Mouse (Mus musculus): Measurements from ENCODE around the gene Tmem63b.

Gene Tmem63b

DNA sequence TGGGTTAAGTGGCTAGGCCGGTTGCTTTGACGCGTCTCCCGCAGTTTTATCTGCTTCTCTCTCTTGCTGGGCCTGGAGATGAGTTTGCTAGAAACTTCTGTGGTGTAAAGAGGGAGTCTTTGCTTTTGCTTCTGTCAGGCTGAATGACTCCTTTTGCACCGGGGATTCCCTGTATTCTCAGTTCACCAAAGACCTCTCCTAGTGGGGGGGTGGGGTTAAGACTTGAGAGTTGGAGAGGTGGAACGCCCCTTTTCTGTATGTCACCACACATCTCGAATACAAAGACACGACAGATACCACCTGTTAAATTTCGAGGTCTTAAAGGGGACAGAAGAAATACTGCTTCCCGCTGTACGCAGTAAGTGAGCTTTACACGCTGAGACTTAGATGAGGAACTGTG, at the start of gene Tmem63b:
Gene Tmem63b (minus strand): TSS at position 190 of the 400 bp plus-strand sequence.
- in situ Hi-C loops (cut with MboI, MseI): loop anchor here (5.0 kb wide), 1 partner anchor 36 kb away; no protein-coding TSS in a partner anchor

DNA sequence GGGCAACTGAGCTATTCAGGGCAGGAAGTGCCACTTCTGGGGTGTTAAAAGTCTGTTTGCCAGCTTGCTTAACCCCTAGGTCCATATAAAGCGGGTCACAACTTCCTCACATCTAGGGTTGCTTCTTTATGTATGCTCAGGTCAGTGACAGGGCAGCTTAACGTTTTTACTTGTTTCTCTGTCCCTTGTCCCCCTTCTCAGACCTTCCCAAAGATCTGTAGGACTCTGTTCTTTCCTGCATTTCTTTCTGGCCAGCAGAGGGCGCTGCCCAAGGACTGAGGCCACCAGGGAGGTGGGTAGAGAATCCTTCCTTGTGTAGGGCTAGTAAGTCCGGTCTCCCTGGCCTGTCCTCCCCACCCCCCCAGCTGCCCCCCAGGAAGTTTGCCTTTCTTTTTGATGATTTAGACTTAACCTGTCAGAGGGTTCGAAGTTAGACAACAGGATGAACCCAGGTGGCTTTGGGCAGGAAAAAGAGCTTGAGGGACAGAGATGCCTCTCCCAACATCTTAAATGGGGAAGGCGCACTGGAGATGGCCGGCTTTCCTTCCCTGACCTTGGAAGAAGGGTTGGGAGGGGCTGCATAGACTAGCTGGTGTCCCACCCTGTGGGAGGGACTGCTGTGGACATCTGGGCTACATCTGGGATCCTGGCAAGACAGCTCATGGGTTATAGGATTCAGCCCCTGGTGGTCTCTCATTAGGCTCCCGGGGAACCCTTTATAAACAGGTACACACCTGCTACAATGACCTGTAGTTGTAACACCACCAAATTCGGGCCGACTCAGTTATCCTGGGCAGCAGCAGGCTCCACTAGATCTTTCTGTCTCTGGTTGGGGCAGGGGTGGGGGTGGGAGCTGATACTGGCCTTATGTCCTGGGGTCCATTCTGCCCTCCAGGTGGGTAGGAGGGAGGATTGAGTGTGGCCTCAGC, 48.9 kb upstream of the Tmem63b start:
- in situ Hi-C loops (cut with MboI, MseI): loop anchor here (5.0 kb wide), 1 partner anchor 297 kb away; the partner anchor contains the start of gene Vegfa

DNA sequence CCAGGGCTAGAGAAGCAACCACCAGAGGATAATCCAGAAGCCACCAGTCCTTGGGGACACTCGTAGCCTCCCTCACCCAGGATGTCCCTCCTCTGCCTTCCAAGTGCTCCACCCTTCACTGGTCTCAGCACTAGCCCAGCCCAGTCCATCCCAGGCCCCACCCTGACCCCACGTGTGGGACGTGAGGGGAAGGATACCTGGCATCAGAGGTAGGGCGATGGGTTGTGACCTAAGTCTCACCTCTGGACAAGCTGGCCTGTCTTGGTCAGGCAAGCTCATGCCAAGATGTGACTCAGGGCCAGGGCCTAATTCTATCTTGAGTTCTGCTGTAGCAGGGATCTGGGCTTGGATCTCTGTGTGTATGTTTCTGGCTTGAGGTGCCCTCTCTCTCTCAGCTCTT, 48.2 kb upstream of the Tmem63b start:
- in situ Hi-C loops (cut with MboI, MseI): loop anchor here (5.0 kb wide), 1 partner anchor 297 kb away; the partner anchor contains the start of gene Vegfa

DNA sequence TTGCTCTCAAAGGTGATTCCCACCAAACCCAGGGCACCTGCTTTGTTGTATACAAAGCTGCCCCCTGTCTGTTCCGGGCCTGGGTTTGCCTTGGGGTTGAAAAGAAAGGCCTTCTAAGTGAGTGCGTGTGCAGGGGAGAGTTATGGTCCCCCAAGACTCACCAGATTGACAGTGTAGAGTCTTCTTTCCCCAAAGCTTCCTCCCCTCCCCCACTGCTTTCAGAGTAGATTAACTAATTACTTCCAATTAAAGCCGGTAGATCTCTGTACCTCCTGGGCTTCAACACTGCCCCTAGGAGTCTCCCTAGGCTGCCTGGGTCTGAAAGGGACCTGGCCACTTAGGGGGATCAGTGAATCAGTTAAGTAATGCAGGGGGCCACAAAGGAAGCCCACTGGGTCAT, 47.6 kb upstream of the Tmem63b start:
- in situ Hi-C loops (cut with MboI, MseI): no loop called here

DNA sequence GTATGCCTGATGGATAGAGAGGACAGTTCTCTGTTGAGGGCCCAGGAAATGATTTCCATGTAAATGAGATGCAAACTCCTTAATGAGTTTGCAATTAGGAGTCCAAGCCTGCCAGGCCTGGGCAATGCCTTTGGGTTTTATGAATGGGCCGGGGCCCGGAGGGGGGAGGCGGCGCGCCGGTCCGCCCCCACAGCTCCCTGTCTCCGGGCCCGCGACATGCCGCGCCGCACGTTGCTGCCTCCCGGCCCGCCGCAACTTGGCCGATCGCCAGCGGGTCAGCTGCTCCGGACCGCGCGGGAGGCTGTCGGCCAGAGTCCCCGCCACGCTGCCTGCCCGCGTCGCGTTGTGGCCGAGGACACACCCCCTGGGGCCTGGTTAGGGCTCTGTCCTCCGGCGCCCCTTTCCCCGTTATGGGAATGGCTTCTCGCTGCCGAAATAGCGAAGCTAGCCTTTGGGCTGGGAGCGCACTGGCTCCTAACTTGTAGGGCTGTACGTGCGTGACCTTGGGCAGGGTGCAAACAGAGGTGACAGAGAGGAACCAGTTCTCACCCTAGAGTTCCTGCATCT, 47.1 kb upstream of the Tmem63b start, which contains the start of gene 1600014C23Rik:
Gene 1600014C23Rik (minus strand): TSS at position 110 of the 567 bp plus-strand sequence.
- in situ Hi-C loops (cut with MboI, MseI): no loop called here

DNA sequence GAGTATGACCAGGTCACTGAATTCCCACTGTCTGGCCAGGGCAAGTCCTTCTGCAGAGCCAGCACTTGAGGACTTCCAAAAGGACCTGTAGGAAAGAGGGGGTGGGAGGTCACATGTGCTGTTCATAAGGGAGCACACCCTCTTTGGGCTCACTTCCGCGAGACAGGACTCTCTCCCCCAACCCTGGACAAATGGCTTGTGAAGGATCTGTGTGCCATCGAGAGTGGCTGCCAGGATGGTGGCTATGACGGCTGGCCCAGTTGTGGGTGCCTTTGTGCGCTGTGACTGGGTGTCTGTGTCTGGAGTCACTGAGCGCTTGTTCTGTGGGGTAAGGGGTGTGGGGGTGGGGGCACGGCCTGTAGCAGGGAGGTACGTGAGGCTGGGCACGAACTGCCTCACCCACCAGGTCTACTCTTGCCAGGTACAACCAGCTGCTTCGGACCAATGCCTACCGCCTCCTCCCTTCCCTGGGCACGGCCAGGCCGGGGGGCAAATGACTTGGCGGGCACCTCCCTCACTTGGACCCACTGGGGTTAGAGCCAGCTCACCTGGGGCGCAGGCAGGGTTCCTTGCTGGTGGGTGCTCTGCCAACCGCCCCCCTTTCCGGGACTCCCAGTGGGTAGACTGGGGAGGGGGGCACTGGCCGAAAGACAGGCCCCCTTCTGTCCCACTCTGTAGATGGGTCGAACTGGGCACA, 46.5 kb upstream of the Tmem63b start:
- in situ Hi-C loops (cut with MboI, MseI): no loop called here

DNA sequence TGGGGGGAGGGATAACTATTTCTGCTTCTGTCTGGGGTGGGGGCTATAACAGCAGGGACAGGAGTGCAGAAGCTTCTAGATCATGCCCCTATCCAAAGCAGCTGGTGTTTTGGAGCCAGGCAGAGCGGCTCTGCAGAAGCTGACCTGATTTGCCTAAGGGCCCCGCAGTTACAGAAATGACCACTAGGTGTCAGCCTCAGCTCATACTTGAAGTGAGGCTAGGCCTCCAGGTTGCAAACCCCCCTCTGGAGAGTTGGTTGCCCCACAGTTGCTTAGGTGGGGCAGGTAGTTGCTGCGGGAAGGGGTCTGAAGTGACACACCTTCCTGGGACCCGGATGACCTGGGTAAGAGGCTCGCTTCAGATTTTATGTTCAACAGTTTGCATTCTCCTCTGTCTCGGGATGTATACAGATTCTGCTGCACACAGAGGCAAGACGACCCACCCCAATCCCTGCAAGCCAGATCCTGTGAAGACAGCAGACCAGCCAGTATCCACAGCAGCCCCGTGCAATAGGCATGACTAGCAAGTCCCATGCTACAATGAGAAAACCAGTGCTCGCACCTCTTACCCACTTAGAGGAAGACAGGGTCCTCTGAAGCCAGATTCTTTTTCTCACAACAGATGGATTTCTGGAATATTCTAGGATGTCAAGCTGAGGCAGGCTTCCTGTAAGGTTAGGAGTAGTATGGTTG, 44.6 kb upstream of the Tmem63b start:
- in situ Hi-C loops (cut with MboI, MseI): no loop called here

DNA sequence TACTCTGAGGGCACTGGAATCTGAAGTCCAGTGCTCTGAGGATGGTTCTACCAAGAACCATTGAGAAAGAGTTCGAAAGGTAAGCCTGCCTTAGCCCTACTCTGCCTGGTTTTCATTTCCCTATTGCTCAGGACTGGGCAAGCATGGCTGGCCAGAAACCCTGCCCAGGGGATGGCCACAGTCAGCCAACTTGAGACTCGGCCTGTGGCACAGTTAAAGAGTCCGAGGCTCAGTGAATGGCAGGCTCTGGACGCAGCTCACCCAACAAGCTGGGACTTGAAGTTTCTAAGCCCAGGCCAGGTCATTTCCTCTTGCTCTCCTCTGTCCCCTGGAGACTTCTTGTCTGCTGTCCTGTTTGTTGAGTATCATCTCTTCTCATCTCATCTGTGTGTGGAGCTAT, 44.0 kb upstream of the Tmem63b start:
- in situ Hi-C loops (cut with MboI, MseI): no loop called here

DNA sequence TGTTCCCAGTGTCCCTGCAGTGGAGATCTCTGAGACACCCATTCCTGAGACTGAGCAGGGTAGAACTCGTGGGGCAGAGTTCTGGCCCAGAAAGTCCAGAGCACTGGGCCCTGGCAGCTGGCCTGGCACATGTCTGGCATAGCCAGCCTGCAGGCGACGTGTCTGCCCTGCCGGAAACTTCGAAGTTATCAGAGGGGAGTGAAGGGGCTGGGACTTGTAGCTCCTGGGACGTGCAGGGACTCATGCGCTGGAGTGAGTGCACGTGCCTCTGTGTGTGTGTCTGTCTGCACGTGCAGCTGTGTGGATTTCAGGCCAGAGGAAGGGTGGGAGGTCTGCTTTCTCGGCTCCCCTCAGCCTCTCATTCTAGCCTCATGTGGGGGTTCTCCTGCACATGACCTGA, 42.7 kb upstream of the Tmem63b start:
- in situ Hi-C loops (cut with MboI, MseI): loop anchor here (5.0 kb wide), 2 partner anchors 67 to 413 kb away; partner anchors contain the start of gene Rsph9

DNA sequence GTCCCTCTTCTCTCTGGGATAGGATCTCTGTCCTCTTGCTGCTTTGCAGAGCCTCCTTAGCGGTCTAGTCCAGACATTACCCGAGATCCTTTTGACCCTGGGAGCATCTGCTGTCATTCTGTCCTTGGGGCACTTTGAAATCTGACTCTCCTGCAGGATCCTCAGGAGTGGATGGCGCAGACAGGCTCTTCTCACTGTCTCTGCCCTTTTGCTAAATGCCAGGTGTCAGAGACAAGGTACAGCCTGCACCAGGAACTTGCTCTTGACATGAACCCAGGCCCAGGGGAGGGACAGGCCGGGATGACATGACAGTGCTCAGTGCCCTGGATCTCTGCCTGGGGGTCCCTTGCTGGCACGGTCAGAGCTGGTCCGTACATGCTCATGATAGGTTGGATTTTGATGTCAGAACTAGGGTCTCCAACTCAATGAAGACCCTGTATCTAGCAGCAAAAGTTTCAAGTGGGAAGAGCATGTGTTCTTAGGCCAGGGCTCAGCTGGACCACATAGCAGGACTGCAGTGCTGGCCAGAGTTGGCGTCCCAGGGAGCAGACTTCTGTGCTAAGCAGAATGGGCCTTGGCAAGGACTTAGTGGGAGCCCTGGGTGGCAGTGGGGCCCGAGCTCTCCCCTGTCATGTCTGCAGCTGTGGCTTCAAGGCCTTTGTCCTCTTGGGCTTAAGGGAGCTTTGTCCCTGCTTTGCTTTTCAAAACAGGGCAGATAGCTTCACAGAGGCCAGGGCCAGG, 41.4 kb upstream of the Tmem63b start:
- in situ Hi-C loops (cut with MboI, MseI): loop anchor here (5.0 kb wide), 2 partner anchors 66 to 414 kb away; partner anchors contain the start of gene Rsph9

DNA sequence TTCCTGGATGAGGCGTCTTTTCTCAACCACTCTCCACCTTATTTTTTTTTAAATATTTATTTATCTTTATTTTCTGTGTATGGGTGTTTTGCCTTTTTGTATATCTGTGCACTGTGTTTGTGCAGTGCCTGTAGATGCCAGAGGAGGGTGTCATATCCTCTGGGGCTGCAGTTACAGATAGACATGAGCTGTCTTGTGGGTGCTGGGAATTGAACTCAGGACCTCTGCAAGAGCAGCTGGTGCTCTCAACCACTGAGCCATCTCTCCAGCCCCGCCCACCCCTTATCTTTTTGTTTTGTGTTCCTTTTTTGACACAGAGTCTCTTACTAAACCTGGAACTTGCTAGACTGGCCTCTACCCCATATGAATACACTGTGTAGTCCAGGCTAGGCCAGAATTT, 40.8 kb upstream of the Tmem63b start:
- in situ Hi-C loops (cut with MboI, MseI): loop anchor here (5.0 kb wide), 2 partner anchors 65 to 415 kb away; partner anchors contain the start of gene Rsph9

DNA sequence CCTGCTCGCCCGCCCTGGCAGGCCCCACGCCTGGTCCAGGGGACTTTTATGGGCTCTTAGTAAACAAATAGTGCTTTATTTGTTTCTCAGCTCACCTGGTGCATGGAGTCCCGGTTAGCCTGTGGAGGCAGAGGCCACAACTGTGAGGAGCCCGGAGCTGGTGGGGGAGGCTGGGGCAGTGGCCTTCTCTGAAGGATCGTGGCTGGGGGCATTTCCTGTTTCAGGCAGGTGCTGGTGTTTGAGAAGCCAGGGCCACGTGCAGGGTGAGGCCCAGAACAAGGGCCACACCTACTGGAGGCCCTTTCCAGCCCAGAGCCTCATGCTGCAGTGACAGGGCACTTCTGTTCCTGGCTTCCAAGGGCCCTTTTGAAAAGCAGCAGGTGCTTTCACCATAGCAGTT, 39.5 kb upstream of the Tmem63b start:
- in situ Hi-C loops (cut with MboI, MseI): loop anchor here (5.0 kb wide), 2 partner anchors 64 to 416 kb away; partner anchors contain the start of gene Rsph9

DNA sequence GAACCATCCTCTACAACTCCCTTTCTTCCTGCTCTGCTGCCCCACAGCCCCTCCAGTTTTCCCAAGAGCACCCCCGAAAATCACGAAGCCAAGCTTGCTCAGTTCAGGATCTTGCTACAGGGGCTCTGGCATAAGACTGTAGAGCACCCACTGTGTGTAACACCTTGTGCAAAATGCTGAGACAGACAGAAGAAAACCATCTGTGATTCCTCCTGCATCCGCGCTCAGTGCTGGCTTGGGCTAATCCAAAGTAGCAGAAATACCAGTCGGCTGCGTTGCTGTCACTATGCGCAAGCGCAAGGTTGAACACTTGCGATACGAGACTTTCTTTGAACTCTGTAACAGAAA, 37.8 kb upstream of the Tmem63b start:
- in situ Hi-C loops (cut with MboI, MseI): loop anchor here (5.0 kb wide), 1 partner anchor 37 kb away; the partner anchor contains the start of genes Mrpl14 and Tmem63b

DNA sequence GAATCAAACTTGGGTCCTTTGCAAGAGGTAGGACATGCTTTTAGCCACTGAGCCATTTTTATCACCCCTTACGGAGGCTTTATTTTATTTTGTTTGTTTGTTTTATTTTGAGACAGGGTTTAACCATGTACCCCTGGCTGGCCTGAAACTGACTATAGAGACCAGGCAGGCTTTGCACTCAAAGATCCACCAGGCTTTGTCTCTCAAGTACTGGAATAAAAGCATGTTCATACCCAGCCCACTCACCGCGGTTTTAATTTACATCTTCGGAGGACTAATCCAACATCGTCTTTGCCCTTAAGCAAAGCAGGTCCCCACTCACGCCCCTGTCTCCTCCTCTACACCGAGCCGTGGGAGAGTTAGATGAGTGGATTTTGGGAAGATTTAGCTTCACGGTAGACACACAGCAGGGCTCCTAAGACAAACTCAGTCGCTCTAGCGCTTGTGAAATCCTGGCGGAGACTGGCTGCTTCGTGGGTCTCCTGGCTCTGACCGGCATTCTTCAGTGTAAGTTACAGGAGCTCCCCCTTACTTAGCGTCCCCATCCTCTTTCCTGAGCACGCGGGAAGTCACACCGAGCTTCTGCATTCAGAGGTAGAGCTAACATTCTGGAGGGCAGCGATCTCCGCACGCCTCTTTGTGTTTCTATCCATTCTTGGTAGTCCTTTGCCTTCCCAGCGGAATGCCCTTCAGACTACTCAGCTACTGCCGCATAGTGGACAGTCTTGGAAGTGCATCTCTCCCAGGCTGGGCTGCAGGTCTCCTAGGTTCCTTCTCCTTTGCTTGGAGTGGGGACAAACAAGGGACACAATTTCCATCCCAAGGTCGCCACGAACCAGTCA, 37.2 kb upstream of the Tmem63b start:
- in situ Hi-C loops (cut with MboI, MseI): loop anchor here (5.0 kb wide), 1 partner anchor 37 kb away; the partner anchor contains the start of genes Mrpl14 and Tmem63b

DNA sequence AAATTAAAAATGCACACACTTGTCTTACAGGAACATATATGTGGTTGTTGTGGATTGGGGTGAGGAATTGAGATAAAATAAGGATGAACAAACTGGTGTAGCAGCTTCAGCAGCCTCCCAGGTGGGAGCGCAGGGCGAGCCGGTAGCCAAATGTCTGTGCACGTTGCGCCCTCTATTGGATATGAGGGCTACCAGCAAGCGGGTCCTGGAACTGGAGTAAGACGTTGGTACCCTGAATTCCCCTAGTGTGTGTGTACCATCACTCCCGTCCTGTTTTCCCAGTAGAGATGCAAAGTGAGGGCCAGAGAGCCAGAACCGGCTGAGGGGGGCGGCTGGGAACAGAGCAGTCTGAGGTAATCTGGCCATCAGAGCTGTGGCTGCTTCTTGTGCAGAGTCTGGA, 31.6 kb upstream of the Tmem63b start:
- in situ Hi-C loops (cut with MboI, MseI): loop anchor here (10.0 kb wide), 1 partner anchor 56 kb away; no protein-coding TSS in a partner anchor

DNA sequence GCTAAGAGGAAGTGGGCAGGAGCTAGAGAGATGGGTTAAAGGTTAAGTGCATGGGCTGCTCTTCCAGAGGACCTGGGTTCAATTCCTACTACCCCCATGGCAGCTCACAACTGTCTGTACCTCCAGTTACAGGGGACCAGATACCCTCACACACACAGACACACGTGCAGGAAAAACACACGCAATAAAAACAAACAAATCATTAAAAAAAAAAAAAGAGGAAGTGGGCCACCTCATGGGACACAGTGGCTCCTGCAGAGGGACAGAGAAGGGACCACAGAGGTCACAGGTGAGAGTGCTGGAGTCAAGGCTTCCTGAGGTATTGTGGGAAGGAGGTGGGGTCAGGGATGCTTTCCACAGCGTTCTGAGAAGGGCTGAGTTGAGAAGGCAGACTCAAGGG, 24.8 kb upstream of the Tmem63b start:
- in situ Hi-C loops (cut with MboI, MseI): loop anchor here (10.0 kb wide), 1 partner anchor 63 kb away; no protein-coding TSS in a partner anchor

DNA sequence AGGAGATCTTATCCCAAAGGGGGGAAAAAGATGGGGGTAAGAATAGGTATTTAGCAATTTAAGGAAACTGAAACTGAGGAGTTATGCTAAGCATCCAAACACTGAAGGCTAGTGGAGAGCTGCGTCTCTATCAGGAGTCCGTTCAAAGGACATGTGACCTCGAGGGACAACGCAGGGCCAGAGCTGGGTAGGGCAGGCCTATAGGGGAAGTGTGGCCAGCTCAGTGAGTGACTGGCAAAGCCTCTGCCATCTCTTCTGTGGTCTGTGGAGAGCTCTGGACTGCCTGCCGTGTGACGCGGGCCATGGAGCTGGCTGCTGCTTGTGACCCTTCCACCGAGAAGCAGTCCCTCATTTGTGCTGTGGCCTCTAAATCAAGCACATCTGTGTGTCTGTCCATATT, 23.7 kb upstream of the Tmem63b start:
- in situ Hi-C loops (cut with MboI, MseI): loop anchor here (10.0 kb wide), 1 partner anchor 64 kb away; no protein-coding TSS in a partner anchor

DNA sequence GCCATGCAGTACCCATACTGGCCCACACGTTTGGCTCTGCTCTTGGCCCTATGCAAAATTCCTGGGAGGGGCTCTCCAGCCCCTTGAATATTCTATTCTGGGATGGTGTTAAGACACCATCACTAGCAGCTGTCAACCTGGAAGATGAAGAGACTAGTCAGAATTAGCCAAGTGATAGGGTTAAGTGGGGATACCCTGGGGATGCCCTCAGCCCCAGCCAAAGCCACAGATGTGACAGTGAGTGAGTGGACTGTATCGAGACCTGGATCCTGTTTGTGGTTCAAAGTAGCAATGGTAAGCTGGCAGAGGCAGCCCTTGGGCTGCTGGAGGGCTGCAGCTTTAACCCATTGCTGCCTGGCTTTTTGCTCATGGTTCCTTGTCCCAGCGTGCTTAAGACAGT, 23.1 kb upstream of the Tmem63b start:
- in situ Hi-C loops (cut with MboI, MseI): loop anchor here (10.0 kb wide), 1 partner anchor 65 kb away; no protein-coding TSS in a partner anchor

DNA sequence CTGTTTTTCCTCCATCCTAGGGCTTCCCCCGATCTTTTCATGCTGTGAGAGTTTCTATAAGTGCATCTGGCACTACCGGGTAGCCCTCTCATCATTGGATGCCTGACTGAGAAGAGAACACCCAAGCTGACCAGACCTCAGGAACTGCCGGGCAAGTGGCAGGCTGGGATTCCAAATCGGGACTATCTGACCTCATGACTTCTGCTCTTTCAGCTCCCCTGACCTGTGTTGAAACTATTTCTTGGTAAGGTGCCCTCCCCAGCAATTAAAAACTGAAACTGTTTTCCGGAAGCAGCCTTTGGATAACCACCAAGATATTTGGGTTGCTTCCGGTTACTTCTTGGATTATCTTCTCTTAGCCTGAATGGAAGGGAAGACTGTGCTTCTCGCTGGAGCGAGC, 21.5 kb upstream of the Tmem63b start:
- in situ Hi-C loops (cut with MboI, MseI): no loop called here

Measured in T-helper 2 cell (primary cell).